Mouse (Mus musculus): ENCODE data around the gene Cyp11a1. TPM values are rescaled to one million over a fixed set of nuclear protein-coding genes. Genes with fewer than 3 reads are reported as not detected.

The Cyp11a1 gene
- polyA plus RNA-seq, 1 experiment from 2014 or later: 0.81 TPM

GRCm38 (mm10) chr9:58053544-58053943 lies 47.3 kb downstream of the Cyp11a1 start:
- Histone ChIP-seq H3K36me3 (no peaks in the 10 kb centered on the region), H3K4me1 (peaks cover 23% of the 10 kb centered on the region), H3K4me3 (no peak overlapping the region), H3K27me3 (peaks cover 42% of the 10 kb centered on the region), H3K9ac (no peak overlapping the region), H3K9me3 (no peaks in the 10 kb centered on the region), H3K4me2 (replicated peaks) (no peak overlapping the region), H3K27ac (no peak overlapping the region)
- ATAC-seq (ENCODE audit: low FRiP score, low read depth): no peak
- WGBS: 63% methylated on average over 3 of the region's 3 CpGs

- Histone ChIP-seq H3K9me3 (no peaks in the 10 kb centered on the region), H3K27me3 (peaks cover 41% of the 10 kb centered on the region), H3K9ac (no peak overlapping the region), H3K4me2 (replicated peaks) (no peak overlapping the region), H3K36me3 (no peaks in the 10 kb centered on the region), H3K27ac (no peak overlapping the region), H3K4me3 (no peak overlapping the region), H3K4me1 (peaks cover 21% of the 10 kb centered on the region)
- no peak for ATAC-seq (ENCODE audit: low FRiP score, low read depth)
- 97% methylated on average over 1 of the region's 1 CpGs for WGBS
These were observed 47.8 kb downstream of the Cyp11a1 start for GRCm38 (mm10) chr9:58054032-58054431.

GRCm38 (mm10) chr9:58055666-58056065 lies 49.5 kb downstream of the Cyp11a1 start:
- no peak overlapping the region for H3K4me2 ChIP-seq (replicated peaks)
- ATAC-seq (ENCODE audit: low FRiP score, low read depth): no peak
- 71% methylated on average over 5 of the region's 5 CpGs for whole genome bisulfite sequencing

GRCm38 (mm10) chr9:58059920-58060319 lies 53.7 kb downstream of the Cyp11a1 start:
- ATAC-seq (ENCODE audit: low FRiP score, low read depth): no peak
- Histone ChIP-seq H3K4me1 (peaks cover 9% of the 10 kb centered on the region; the same call in 1 of the 2 replicates), H3K36me3 (no peaks in the 10 kb centered on the region), H3K27ac (no peak overlapping the region), H3K27me3 (peaks cover 52% of the 10 kb centered on the region), H3K4me2 (replicated peaks) (no peak overlapping the region), H3K9ac (no peak overlapping the region), H3K4me3 (no peak overlapping the region), H3K9me3 (no peaks in the 10 kb centered on the region)
- 64% methylated on average over 1 of the region's 1 CpGs for WGBS

More at GRCm38 (mm10) chr9:58055666-58056065, 49.5 kb downstream of the Cyp11a1 start:
- H3K4me1 ChIP-seq: peaks cover 21% of the 10 kb centered on the region
- H3K27me3 ChIP-seq: peaks cover 29% of the 10 kb centered on the region
- H3K9me3 ChIP-seq: no peaks in the 10 kb centered on the region
- no peaks in the 10 kb centered on the region for H3K36me3 ChIP-seq
- no peak overlapping the region for H3K4me3 ChIP-seq
- H3K9ac ChIP-seq: no peak overlapping the region
- H3K27ac ChIP-seq: no peak overlapping the region

GRCm38 (mm10) chr9:58060677-58061667 lies 54.8 kb downstream of the Cyp11a1 start:
- no peak overlapping the region for H3K27ac ChIP-seq
- peaks cover 52% of the 10 kb centered on the region for H3K27me3 ChIP-seq
- H3K9ac ChIP-seq: no peak overlapping the region
- H3K4me3 ChIP-seq: no peak overlapping the region
- peaks cover 10% of the 10 kb centered on the region for H3K4me1 ChIP-seq
- no peak for ATAC-seq (ENCODE audit: low FRiP score, low read depth)
- no peaks in the 10 kb centered on the region for H3K9me3 ChIP-seq
- H3K4me2 ChIP-seq (replicated peaks): no peak overlapping the region
- 10% methylated on average over 23 of the region's 23 CpGs for WGBS
- H3K36me3 ChIP-seq: no peaks in the 10 kb centered on the region

GRCm38 (mm10) chr9:58063531-58063930 lies 57.3 kb downstream of the Cyp11a1 start, which contains the start of gene Stra6:
TSS of gene Stra6 (plus strand) at chr9:58063788.
- Histone ChIP-seq H3K4me3 (no peak within 1 kb of the TSS), H3K36me3 (no peaks in the 10 kb centered on the region), H3K4me1 (peaks cover 31% of the 10 kb centered on the region), H3K27ac (no peak within 1 kb of the TSS), H3K9me3 (no peaks in the 10 kb centered on the region), H3K4me2 (replicated peaks) (no peak within 1 kb of the TSS), H3K9ac (no peak within 1 kb of the TSS), H3K27me3 (peaks cover 43% of the 10 kb centered on the region)
- no peak for ATAC-seq (ENCODE audit: low FRiP score, low read depth)
- WGBS: 13% methylated on average over 3 of the region's 3 CpGs

GRCm38 (mm10) chr9:58065532-58065931 lies 59.3 kb downstream of the Cyp11a1 start:
- no peak for ATAC-seq (ENCODE audit: low FRiP score, low read depth)
- Histone ChIP-seq H3K27ac (no peak overlapping the region), H3K9me3 (no peaks in the 10 kb centered on the region), H3K9ac (no peak overlapping the region), H3K4me3 (no peak overlapping the region), H3K4me2 (replicated peaks) (no peak overlapping the region), H3K4me1 (peaks cover 31% of the 10 kb centered on the region), H3K36me3 (no peaks in the 10 kb centered on the region), H3K27me3 (peaks cover 39% of the 10 kb centered on the region)
- WGBS: 28% methylated on average over 6 of the region's 6 CpGs

GRCm38 (mm10) chr9:58065977-58066730 lies 59.9 kb downstream of the Cyp11a1 start:
- H3K9me3 ChIP-seq: no peaks in the 10 kb centered on the region
- 0 out of 2 replicates have a peak, but pooled peaks have one; percentile 28 for ATAC-seq (ENCODE audit: low FRiP score, low read depth)
- H3K4me1 ChIP-seq: peaks cover 33% of the 10 kb centered on the region
- no peaks in the 10 kb centered on the region for H3K36me3 ChIP-seq
- peak overlapping the region; percentile 15; the same call in 1 of the 2 replicates for H3K27ac ChIP-seq
- peaks cover 34% of the 10 kb centered on the region for H3K27me3 ChIP-seq
- H3K9ac ChIP-seq: no peak overlapping the region
- no peak overlapping the region for H3K4me2 ChIP-seq (replicated peaks)
- H3K4me3 ChIP-seq: no peak overlapping the region
- WGBS: 70% methylated on average over 6 of the region's 6 CpGs

GRCm38 (mm10) chr9:58066731-58067095 lies 60.5 kb downstream of the Cyp11a1 start:
- Histone ChIP-seq H3K27ac (peak overlapping the region; percentile 15; the same call in 1 of the 2 replicates), H3K27me3 (peaks cover 29% of the 10 kb centered on the region), H3K4me2 (replicated peaks) (no peak overlapping the region), H3K9me3 (no peaks in the 10 kb centered on the region), H3K36me3 (no peaks in the 10 kb centered on the region), H3K4me1 (peaks cover 33% of the 10 kb centered on the region), H3K4me3 (no peak overlapping the region), H3K9ac (no peak overlapping the region; the same call in 1 of the 2 replicates)
- ATAC-seq (ENCODE audit: low FRiP score, low read depth): no peak
- WGBS: 68% methylated on average over 6 of the region's 6 CpGs

GRCm38 (mm10) chr9:58067546-58067945 lies 61.3 kb downstream of the Cyp11a1 start:
- whole genome bisulfite sequencing: 88% methylated on average over 3 of the region's 3 CpGs
- H3K9me3 ChIP-seq: no peaks in the 10 kb centered on the region
- H3K4me2 ChIP-seq (replicated peaks): no peak overlapping the region
- no peak overlapping the region for H3K27ac ChIP-seq
- H3K4me1 ChIP-seq: peaks cover 33% of the 10 kb centered on the region
- no peak overlapping the region for H3K9ac ChIP-seq
- H3K36me3 ChIP-seq: no peaks in the 10 kb centered on the region
- H3K4me3 ChIP-seq: no peak overlapping the region
- ATAC-seq (ENCODE audit: low FRiP score, low read depth): no peak
- H3K27me3 ChIP-seq: peaks cover 21% of the 10 kb centered on the region

GRCm38 (mm10) chr9:58074561-58074960 lies 68.3 kb downstream of the Cyp11a1 start:
- H3K4me3 ChIP-seq: no peak overlapping the region
- ATAC-seq (ENCODE audit: low FRiP score, low read depth): no peak

More at GRCm38 (mm10) chr9:58074561-58074960, 68.3 kb downstream of the Cyp11a1 start:
- H3K36me3 ChIP-seq: no peaks in the 10 kb centered on the region
- H3K9ac ChIP-seq: no peak overlapping the region
- peaks cover 21% of the 10 kb centered on the region for H3K27me3 ChIP-seq
- no peak overlapping the region for H3K4me2 ChIP-seq (replicated peaks)
- no peaks in the 10 kb centered on the region for H3K9me3 ChIP-seq
- WGBS: 22% methylated on average over 3 of the region's 3 CpGs
- H3K4me1 ChIP-seq: 0 out of 2 replicates have a peak, but pooled peaks cover 11% of the 10 kb centered on the region
- H3K27ac ChIP-seq: no peak overlapping the region

Measured in limb, embryonic 13.5 days (tissue).